ENCODE assay signal across 8 mouse cellular contexts in the genomic region with DNA sequence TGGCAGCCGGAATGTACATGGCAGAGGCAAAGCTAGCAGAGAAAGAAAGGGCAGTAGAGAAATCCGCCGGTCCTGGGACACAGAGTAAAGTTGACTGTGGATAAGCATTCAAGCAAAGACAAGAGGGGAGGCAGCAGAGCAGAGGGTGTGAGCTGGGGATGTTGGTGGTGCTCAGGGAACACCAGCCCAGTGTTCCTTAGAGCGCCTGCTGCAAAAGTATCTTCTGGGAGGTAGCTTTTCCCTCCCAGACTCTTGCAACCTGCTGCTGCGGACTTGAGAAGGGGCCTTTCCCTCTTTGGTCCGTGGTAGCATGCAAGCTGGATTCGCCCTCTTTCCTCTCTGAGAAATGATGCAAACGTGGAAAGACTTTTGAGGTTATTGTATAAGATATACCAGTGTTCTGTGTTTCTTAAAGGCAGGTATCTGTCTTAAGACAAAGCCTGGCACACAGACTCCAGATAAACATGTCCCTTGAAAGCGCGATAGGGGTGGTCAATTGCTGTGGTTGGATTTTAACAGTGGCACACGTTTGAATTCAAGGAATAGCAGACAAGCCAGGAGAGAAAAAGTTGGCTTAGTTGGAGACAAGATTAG. TPM values are rescaled to one million over a fixed set of nuclear protein-coding genes. Genes with fewer than 3 reads are reported as not detected.
A peak's percentile ranks its signal among the peaks of the same experiment; 100 is the strongest.
DNase-seq lines count a peak whose midpoint lies in the region; ATAC-seq and TF ChIP-seq lines count a peak whose summit lies in the region.

No protein-coding gene starts in this region.

- peak overlapping the region; percentile 41; the same call in 1 of the 2 replicates for H3K9ac ChIP-seq in liver, embryonic 14.5 days (replicated peaks)

- no peaks in the 10 kb centered on the region for H3K36me3 ChIP-seq in spleen, adult 2 months (ENCODE audit: control insufficient read depth, insufficient read depth, low read length)
- no peaks in the 10 kb centered on the region for H3K36me3 ChIP-seq in liver, embryonic 14.5 days (replicated peaks; ENCODE audit: control insufficient read depth, insufficient read depth, low read depth)

- no peak for TF ChIP-seq CTCF in cerebellum, adult 2 months (IDR thresholded peaks at IDR 0.05; ENCODE audit: borderline replicate concordance, insufficient read depth, low read depth, low read length)
- no peak for TF ChIP-seq CTCF in spleen, adult 2 months (IDR thresholded peaks at IDR 0.05; ENCODE audit: extremely low read depth, insufficient read depth, insufficient read length, insufficient replicate concordance)
- TF ChIP-seq CTCF in liver, embryonic 14.5 days (IDR thresholded peaks at IDR 0.05; ENCODE audit: low read depth), result no peak

- TF ChIP-seq EP300 in liver, embryonic 14.5 days (IDR thresholded peaks at IDR 0.05; ENCODE audit: low read depth), result no peak

- 34% methylated on average over 11 of the region's 11 CpGs for WGBS in cerebellum, adult 2 months
- 49% methylated on average over 11 of the region's 11 CpGs for WGBS in spleen, adult 2 months
- 35% methylated on average over 11 of the region's 11 CpGs for WGBS in liver, embryonic 14.5 days (ENCODE audit: insufficient replicate concordance)

- no peaks in the 10 kb centered on the region for H3K27me3 ChIP-seq in cerebellum, adult 2 months (ENCODE audit: control insufficient read depth, insufficient read depth, low read length)
- 0 out of 2 replicates have a peak, but pooled peaks cover 1% of the 10 kb centered on the region for H3K27me3 ChIP-seq in spleen, adult 2 months (ENCODE audit: control insufficient read depth, insufficient read depth, low read length)
- no peaks in the 10 kb centered on the region for H3K27me3 ChIP-seq in liver, embryonic 14.5 days (ENCODE audit: control insufficient read depth, insufficient read depth, low read length)

- TF ChIP-seq POLR2A in cerebellum, adult 2 months (IDR thresholded peaks at IDR 0.05; ENCODE audit: borderline replicate concordance, insufficient read depth, low read length), result no peak
- no peak for TF ChIP-seq POLR2A in spleen, adult 2 months (IDR thresholded peaks at IDR 0.05; ENCODE audit: low read depth, low read length)

- H3K4me1 ChIP-seq in cerebellum, adult 2 months (ENCODE audit: control insufficient read depth, insufficient read depth, low read length), result peaks cover 20% of the 10 kb centered on the region
- no peaks in the 10 kb centered on the region for H3K4me1 ChIP-seq in spleen, adult 2 months (ENCODE audit: control insufficient read depth, insufficient read depth, insufficient read length)
- H3K4me1 ChIP-seq in liver, embryonic 14.5 days (replicated peaks; ENCODE audit: control insufficient read depth in 2 of 2, insufficient read depth in 2 of 2, low read length in 1 of 2), result peaks cover 18 to 33% of the 10 kb centered on the region in 2 experiments

- intact Hi-C loops in left cerebral cortex, postnatal 10 days (cut with DNase I), result loop anchor here (5.0 to 10.0 kb wide), 2 partner anchors 40 to 287 kb away; no protein-coding TSS in a partner anchor

- no peak for DNase-seq in cerebellum, adult 2 months
- DNase-seq in cerebellum, postnatal 14 days, result no peak
- no peak for DNase-seq in spleen, adult 2 months (ENCODE audit: low read depth in 1 of 2, low spot score in 2 of 2)
- DNase-seq in spleen, adult 12 weeks (ENCODE audit: low spot score), result no peak
- no peak for DNase-seq in liver, embryonic 14.5 days (ENCODE audit: low read depth in 3 of 3, low spot score in 3 of 3)
- no peak for DNase-seq in adrenal gland, adult 2 months
- no peak for DNase-seq in adrenal gland, adult 8-10 months
- DNase-seq in left cerebral cortex, postnatal 10 days (ENCODE audit: extremely low spot score in 1 of 2, low spot score in 2 of 2), result no peak

- peak overlapping the region; percentile 63; the same call in 1 of the 2 replicates for H3K27ac ChIP-seq in cerebellum, adult 2 months (ENCODE audit: insufficient read depth, low read length)
- no peak overlapping the region for H3K27ac ChIP-seq in spleen, adult 2 months (ENCODE audit: insufficient read depth, low read length)
- H3K27ac ChIP-seq in liver, embryonic 14.5 days, result peak overlapping the region; percentile 46

- peak overlapping the region; percentile 78 for H3K4me2 ChIP-seq in liver, embryonic 14.5 days (ENCODE audit: low read depth)

- H3K9me3 ChIP-seq in liver, embryonic 14.5 days (ENCODE audit: control insufficient read depth, low read length), result no peaks in the 10 kb centered on the region

- peak; percentile 55 for ATAC-seq in liver, embryonic 14.5 days (ENCODE audit: insufficient read depth)

- H3K4me3 ChIP-seq in cerebellum, adult 2 months (replicated peaks; ENCODE audit: insufficient read depth, low read depth, low read length), result peak overlapping the region; percentile 76
- peak overlapping the region; percentile 79; the same call in 1 of the 2 replicates for H3K4me3 ChIP-seq in spleen, adult 2 months (ENCODE audit: extremely low read depth, insufficient read depth, insufficient read length)
- H3K4me3 ChIP-seq in liver, embryonic 14.5 days (ENCODE audit: insufficient read depth in 1 of 2, low read depth in 2 of 2, low read length in 2 of 2), result peak overlapping the region; percentile 57 to 81

RNA-seq across cellular contexts. Expression of a gene that starts 14.3 kb away (rescaled TPM):
- 14.7 and 16.8 TPM in 2 replicates for polyA plus RNA-seq in cerebellum, adult 2 months (2012; rRNA removed)
- 9.9 and 11.4 TPM in 2 replicates for polyA plus RNA-seq in spleen, adult 2 months (2012; rRNA removed)
- polyA plus RNA-seq in liver, embryonic 14.5 days (2012; rRNA removed), result 8.7 and 10.7 TPM in 2 replicates
- 15.3 and 16.9 TPM in 2 replicates for polyA plus RNA-seq in liver, embryonic 14.5 days (2014; fragmentation: Nextera tagmentation; extraction: Ambion mirVana)
- 10 to 100 TPM; 15.7 to 16.5 TPM for total RNA-seq in adrenal gland, adult 2 months (2021)
- 4.1 and 5.1 TPM in 2 replicates for polyA plus RNA-seq in adrenal gland, adult 2 months (2012; rRNA removed)
- 10 to 100 TPM; 17.8 to 24.9 (median 20.1) TPM for total RNA-seq in adrenal gland, adult 8-10 months (2022)
- total RNA-seq in left cerebral cortex, postnatal 10 days (2021), result 10 to 100 TPM; 13.6 to 14.1 TPM

RNA-seq across cellular contexts. Expression of a gene that starts 15.4 kb away (rescaled TPM):
- 471 and 489 TPM in 2 replicates for polyA plus RNA-seq in cerebellum, adult 2 months (2012; rRNA removed)
- polyA plus RNA-seq in spleen, adult 2 months (2012; rRNA removed), result 6.4 and 7.8 TPM in 2 replicates
- polyA plus RNA-seq in liver, embryonic 14.5 days (2012; rRNA removed), result 18.2 and 22.4 TPM in 2 replicates
- polyA plus RNA-seq in liver, embryonic 14.5 days (2014; fragmentation: Nextera tagmentation; extraction: Ambion mirVana), result 19.6 and 20.6 TPM in 2 replicates
- 10 to 100 TPM; 46.1 to 73.6 TPM for total RNA-seq in adrenal gland, adult 2 months (2021)
- 30.0 and 33.5 TPM in 2 replicates for polyA plus RNA-seq in adrenal gland, adult 2 months (2012; rRNA removed)
- total RNA-seq in adrenal gland, adult 8-10 months (2022), result 100 to 1,000 TPM in 2 of 4 experiments, 10 to 100 TPM in 2; 73.8 to 119 (median 95.8) TPM
- total RNA-seq in left cerebral cortex, postnatal 10 days (2021), result 100 to 1,000 TPM; 267 to 286 TPM

RNA-seq across cellular contexts. Expression of a gene that starts 57.6 kb away (rescaled TPM):
- 83.6 and 88.3 TPM in 2 replicates for polyA plus RNA-seq in cerebellum, adult 2 months (2012; rRNA removed)
- 18.8 and 24.4 TPM in 2 replicates for polyA plus RNA-seq in spleen, adult 2 months (2012; rRNA removed)
- 9.7 and 15.1 TPM in 2 replicates for polyA plus RNA-seq in liver, embryonic 14.5 days (2012; rRNA removed)
- polyA plus RNA-seq in liver, embryonic 14.5 days (2014; fragmentation: Nextera tagmentation; extraction: Ambion mirVana), result 22.3 and 22.4 TPM in 2 replicates
- 10 to 100 TPM; 37.3 to 43.0 TPM for total RNA-seq in adrenal gland, adult 2 months (2021)
- 25.3 and 28.5 TPM in 2 replicates for polyA plus RNA-seq in adrenal gland, adult 2 months (2012; rRNA removed)
- total RNA-seq in adrenal gland, adult 8-10 months (2022), result 10 to 100 TPM; 39.6 to 49.2 (median 43.8) TPM
- total RNA-seq in left cerebral cortex, postnatal 10 days (2021), result 10 to 100 TPM; 36.2 to 41.8 TPM

RNA-seq across cellular contexts. Expression of a gene that starts 59.2 kb away (rescaled TPM):
- polyA plus RNA-seq in cerebellum, adult 2 months (2012; rRNA removed), result 24.3 and 30.9 TPM in 2 replicates
- polyA plus RNA-seq in spleen, adult 2 months (2012; rRNA removed), result 0.84 and 0.88 TPM in 2 replicates
- 0.01 TPM in 1 of 2 replicates, not detected in the other for polyA plus RNA-seq in liver, embryonic 14.5 days (2012; rRNA removed)
- not detected in 2 replicates for polyA plus RNA-seq in liver, embryonic 14.5 days (2014; fragmentation: Nextera tagmentation; extraction: Ambion mirVana)
- under 1 TPM; 0.75 to 0.90 TPM for total RNA-seq in adrenal gland, adult 2 months (2021)
- 1.0 and 1.5 TPM in 2 replicates for polyA plus RNA-seq in adrenal gland, adult 2 months (2012; rRNA removed)
- total RNA-seq in adrenal gland, adult 8-10 months (2022), result 1 to 10 TPM in 2 of 4 experiments, under 1 TPM in 2; 0.59 to 1.3 (median 1.0) TPM
- total RNA-seq in left cerebral cortex, postnatal 10 days (2021), result 10 to 100 TPM; 43.7 to 49.0 TPM

Comparison
In these comparisons a context has a peak if more than half of its experiments do, and no peak if none do; other contexts are left out.
1. RNA of a gene that starts 15.4 kb away (polyA plus RNA-seq): 471 to 489 TPM in cerebellum, adult 2 months; 30.0 to 33.5 TPM in adrenal gland, adult 2 months, 18.2 to 22.4 TPM in liver, embryonic 14.5 days and 6.4 to 7.8 TPM in spleen, adult 2 months; every median in the first group is over 10 times any median in the second.
2. Peak in every context shown above with its lines, with median percentiles within 50 percentile points of each other: H3K4me3 ChIP-seq.